Mouse (Mus musculus) heart, postnatal 25 days (tissue): Measurements from ENCODE around the gene Ern1. TPM values are rescaled to one million over a fixed set of nuclear protein-coding genes. Genes with fewer than 3 reads are reported as not detected.

Experiments used
- DNase-seq: peaks from one replicate; pipeline ENCODE4 v3.0.0; 2022; ENCODE audit warnings: low spot score
- intact Hi-C: fragments of 180-260 bp; cut with DNase I; formaldehyde crosslinking; loops from one replicate; pipeline ENCODE4 v1.15.1; 2025
- total RNA-seq, 2 experiments: library from RNA; stranded (reverse); gene quantifications; 2 replicates each; pipeline ENCODE4 v1.2.3; 2021

Gene Ern1
- total RNA-seq, 2 experiments from 2014 or later, result 10.0 to 10.2 TPM

- no peak for DNase-seq
- intact Hi-C loops, result no loop called here
Observed at GRCm38 (mm10) chr11:106486042-106486865, 1.4 kb downstream of the Ern1 start.

GRCm38 (mm10) chr11:106485611-106486010 is 2.0 kb downstream of the Ern1 start:
- DNase-seq, result no peak
- intact Hi-C loops, result no loop called here

- intact Hi-C loops, result no loop called here
Observed at GRCm38 (mm10) chr11:106484875-106485274, 2.8 kb downstream of the Ern1 start.

GRCm38 (mm10) chr11:106482867-106483266 is 4.8 kb downstream of the Ern1 start:
- no peak for DNase-seq
- intact Hi-C loops, result no loop called here

More at GRCm38 (mm10) chr11:106484875-106485274, 2.8 kb downstream of the Ern1 start:
- no peak for DNase-seq

GRCm38 (mm10) chr11:106481651-106482050 is 6.0 kb downstream of the Ern1 start:
- intact Hi-C loops, result no loop called here
- no peak for DNase-seq

GRCm38 (mm10) chr11:106480530-106480885 is 7.1 kb downstream of the Ern1 start:
- no peak for DNase-seq

GRCm38 (mm10) chr11:106479619-106480529 is 7.8 kb downstream of the Ern1 start:
- no peak for DNase-seq
- intact Hi-C loops, result no loop called here

More at GRCm38 (mm10) chr11:106480530-106480885, 7.1 kb downstream of the Ern1 start:
- intact Hi-C loops, result no loop called here

- intact Hi-C loops, result no loop called here
Observed at GRCm38 (mm10) chr11:106478745-106479144, 8.9 kb downstream of the Ern1 start.

GRCm38 (mm10) chr11:106477505-106478160 is 10.0 kb downstream of the Ern1 start:
- intact Hi-C loops, result no loop called here
- DNase-seq, result no peak

More at GRCm38 (mm10) chr11:106478745-106479144, 8.9 kb downstream of the Ern1 start:
- DNase-seq, result no peak

- DNase-seq, result no peak
- intact Hi-C loops, result no loop called here
Observed at GRCm38 (mm10) chr11:106475309-106475708, 12.3 kb downstream of the Ern1 start.

- no peak for DNase-seq
- intact Hi-C loops, result no loop called here
Observed at GRCm38 (mm10) chr11:106471629-106472028, 16.0 kb downstream of the Ern1 start.

- DNase-seq, result no peak
- intact Hi-C loops, result no loop called here
Observed at GRCm38 (mm10) chr11:106468509-106468908, 19.1 kb downstream of the Ern1 start.

GRCm38 (mm10) chr11:106465932-106466331 is 21.7 kb downstream of the Ern1 start:
- intact Hi-C loops, result no loop called here
- DNase-seq, result no peak

GRCm38 (mm10) chr11:106465545-106465903 is 22.1 kb downstream of the Ern1 start:
- intact Hi-C loops, result no loop called here
- no peak for DNase-seq

GRCm38 (mm10) chr11:106464681-106465544 is 22.7 kb downstream of the Ern1 start:
- intact Hi-C loops, result no loop called here
- no peak for DNase-seq

GRCm38 (mm10) chr11:106463845-106464244 is 23.8 kb downstream of the Ern1 start:
- intact Hi-C loops, result no loop called here
- DNase-seq, result no peak

- DNase-seq, result no peak
- intact Hi-C loops, result no loop called here
Observed at GRCm38 (mm10) chr11:106462309-106462708, 25.3 kb downstream of the Ern1 start.

- intact Hi-C loops, result no loop called here
- DNase-seq, result no peak
Observed at GRCm38 (mm10) chr11:106461145-106461932, 26.3 kb downstream of the Ern1 start.

GRCm38 (mm10) chr11:106460671-106461070 is 27.0 kb downstream of the Ern1 start:
- intact Hi-C loops, result no loop called here
- no peak for DNase-seq
